In the genomic region with DNA sequence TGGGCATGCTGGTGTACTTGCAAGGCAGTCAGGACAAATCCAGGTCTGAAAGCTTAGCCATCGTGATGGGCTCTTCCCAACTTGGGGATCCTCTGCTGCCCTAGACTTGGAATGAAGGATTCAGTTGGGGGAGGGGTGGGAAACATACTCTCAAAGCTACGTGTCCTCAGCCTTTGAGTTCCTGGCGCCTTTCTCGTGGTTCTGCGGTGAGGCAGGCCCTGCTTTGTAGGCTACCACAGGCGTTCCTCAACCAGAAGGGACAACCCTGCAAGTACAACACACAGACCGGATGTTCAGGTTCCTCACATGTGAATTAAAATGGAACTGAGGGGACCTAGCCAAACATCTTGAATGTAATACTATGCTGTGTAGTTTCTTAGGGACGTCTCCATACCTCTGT, we compare ENCODE assay signal across 13 mouse cellular contexts.
DNase-seq lines count a peak whose midpoint lies in the region; ATAC-seq and TF ChIP-seq lines count a peak whose summit lies in the region.
"Had no signal": no experiment of that assay in that cellular context is flagged by ENCODE, and none has a peak within 500 bp of the region (broad histone marks: within the 10 kb centered on the region; RNA-seq: fewer than 3 reads in every experiment).

No protein-coding gene starts in this region.

- no peak for TF ChIP-seq POLR2A in lung, adult 2 months (IDR thresholded peaks at IDR 0.05; ENCODE audit: borderline replicate concordance, extremely low read depth, low read depth, low read length)

- no peak overlapping the region for H3K4me3 ChIP-seq in heart, embryonic 15.5 days
- H3K4me3 ChIP-seq in lung, embryonic 16.5 days (ENCODE audit: low read length) = no peak overlapping the region
- H3K4me3 ChIP-seq in lung, adult 2 months (replicated peaks; ENCODE audit: extremely low read depth, low read depth, low read length) = no peak overlapping the region
- H3K4me3 ChIP-seq: forebrain, embryonic 12.5 days; hindbrain, embryonic 13.5 days; limb, embryonic 12.5 days; midbrain, embryonic 13.5 days had no signal

- 68% methylated on average over 8 of the region's 8 CpGs for WGBS in heart, embryonic 15.5 days
- WGBS in lung, embryonic 16.5 days = 65% methylated on average over 8 of the region's 8 CpGs
- WGBS in lung, adult 2 months = 51% methylated on average over 8 of the region's 8 CpGs

- H3K36me3 ChIP-seq in heart, embryonic 15.5 days = no peaks in the 10 kb centered on the region
- H3K36me3 ChIP-seq in lung, embryonic 16.5 days (ENCODE audit: control insufficient read depth, insufficient read depth, low read length) = no peaks in the 10 kb centered on the region
- H3K36me3 ChIP-seq: forebrain, embryonic 12.5 days; hindbrain, embryonic 13.5 days; midbrain, embryonic 13.5 days had no signal

- peaks cover 62% of the 10 kb centered on the region for H3K4me1 ChIP-seq in heart, embryonic 15.5 days (replicated peaks)
- peaks cover 15% of the 10 kb centered on the region for H3K4me1 ChIP-seq in lung, embryonic 16.5 days (replicated peaks; ENCODE audit: control insufficient read depth, insufficient read depth, low read length)
- H3K4me1 ChIP-seq in lung, adult 2 months (ENCODE audit: control insufficient read depth, insufficient read depth, low read length) = peaks cover 13% of the 10 kb centered on the region
- H3K4me1 ChIP-seq: forebrain, embryonic 12.5 days; hindbrain, embryonic 13.5 days; midbrain, embryonic 13.5 days had no signal

- no peak overlapping the region for H3K9ac ChIP-seq in heart, embryonic 15.5 days
- H3K9ac ChIP-seq in lung, embryonic 16.5 days (ENCODE audit: low read length) = no peak overlapping the region
- H3K9ac ChIP-seq: forebrain, embryonic 12.5 days; hindbrain, embryonic 13.5 days; limb, embryonic 12.5 days; midbrain, embryonic 13.5 days had no signal

- intact Hi-C loops in heart, postnatal 25 days (cut with DNase I) = no loop called here

- no peak for TF ChIP-seq CTCF in lung, adult 2 months (IDR thresholded peaks at IDR 0.05; ENCODE audit: insufficient read depth, low read length)

- H3K27ac ChIP-seq in heart, embryonic 15.5 days = peak overlapping the region; percentile 74
- peak overlapping the region; percentile 48; the same call in 1 of the 2 replicates for H3K27ac ChIP-seq in lung, embryonic 16.5 days (ENCODE audit: low read length)
- H3K27ac ChIP-seq: forebrain, embryonic 12.5 days; hindbrain, embryonic 13.5 days; limb, embryonic 12.5 days; midbrain, embryonic 13.5 days had no signal

- no peaks in the 10 kb centered on the region for H3K9me3 ChIP-seq in heart, embryonic 15.5 days (replicated peaks)
- H3K9me3 ChIP-seq in lung, embryonic 16.5 days (ENCODE audit: control insufficient read depth, low read length) = no peaks in the 10 kb centered on the region
- H3K9me3 ChIP-seq: forebrain, embryonic 12.5 days; hindbrain, embryonic 13.5 days; limb, embryonic 12.5 days; midbrain, embryonic 13.5 days had no signal

- no peaks in the 10 kb centered on the region for H3K27me3 ChIP-seq in heart, embryonic 15.5 days
- H3K27me3 ChIP-seq in lung, embryonic 16.5 days (ENCODE audit: control insufficient read depth, insufficient read depth, low read depth, low read length) = no peaks in the 10 kb centered on the region
- H3K27me3 ChIP-seq: hindbrain, embryonic 13.5 days; limb, embryonic 12.5 days; midbrain, embryonic 13.5 days had no signal

- H3K4me2 ChIP-seq in heart, embryonic 15.5 days = no peak overlapping the region
- H3K4me2 ChIP-seq in lung, embryonic 16.5 days (ENCODE audit: low read depth, low read length) = no peak overlapping the region
- H3K4me2 ChIP-seq: forebrain, embryonic 12.5 days; hindbrain, embryonic 13.5 days; limb, embryonic 12.5 days; midbrain, embryonic 13.5 days had no signal

- no peak for ATAC-seq in heart, embryonic 15.5 days (replicated peaks; ENCODE audit: insufficient number of reproducible peaks, insufficient read depth, low FRiP score, low read depth)
- no peak for ATAC-seq in lung, embryonic 16.5 days (ENCODE audit: low read depth)
- ATAC-seq: midbrain, embryonic 13.5 days had no signal

- no peak for DNase-seq in heart, postnatal 25 days (ENCODE audit: low spot score)
- no peak for DNase-seq in lung, adult 2 months
- DNase-seq in fibroblast of lung, adult 2 months (ENCODE audit: low read depth) = peak; percentile 68
- DNase-seq in thymus, postnatal 25 days = peak; percentile 42
- DNase-seq in cerebellum, adult 11 months = no peak
- no peak for DNase-seq in cerebellum, adult 9-10 months
- DNase-seq: spleen, adult 18-20 months had no signal

Comparison
In these comparisons a context has a peak if more than half of its experiments do, and no peak if none do; other contexts are left out.
1. DNase-seq: peak in fibroblast of lung, adult 2 months (single experiment) and thymus, postnatal 25 days (single experiment); none in heart, postnatal 25 days (single experiment), lung, adult 2 months (single experiment), cerebellum, adult 11 months (single experiment) and cerebellum, adult 9-10 months (single experiment).